Mouse (Mus musculus) megakaryocyte, embryonic 14.5 days (primary cell): ENCODE results near the gene Mroh3. TPM values are rescaled to one million over a fixed set of nuclear protein-coding genes. Genes with fewer than 3 reads are reported as not detected.

Source experiments
- H3K27me3 ChIP-seq: replicated peaks from 2 replicates; pipeline ENCODE3; 2012; ENCODE audit warnings: inconsistent platforms
- H3K36me3 ChIP-seq: replicated peaks from 2 replicates; pipeline ENCODE3; 2012; ENCODE audit warnings: low read length, inconsistent platforms, mixed read lengths
- H3K4me1 ChIP-seq: 2 replicates; pipeline ENCODE4 v1.6.1; 2012; ENCODE audit warnings: inconsistent platforms
- H3K4me3 ChIP-seq: replicated peaks from 2 replicates; pipeline ENCODE3; 2012; ENCODE audit warnings: moderate library complexity, mild to moderate bottlenecking, inconsistent platforms
- H3K9me3 ChIP-seq: 2 replicates; pipeline ENCODE4 v1.6.1; 2012; ENCODE audit warnings: inconsistent platforms
- FLI1 ChIP-seq: IDR thresholded peaks from 2 replicates; pipeline ENCODE4 v1.6.1; 2012; ENCODE audit warnings: low read length, inconsistent platforms, mixed read lengths
- GATA1 ChIP-seq: IDR thresholded peaks from 3 replicates; pipeline ENCODE4 v1.6.1; 2012; ENCODE audit warnings: mixed read lengths, low read length, inconsistent platforms, borderline replicate concordance
- polyA plus RNA-seq: library from polyadenylated mRNA; stranded (reverse); fragments of >175 nt; gene quantifications from 2 replicates; pipeline ENCODE4 v1.2.3, GENCODE M21; 2012; ENCODE audit warnings: low replicate concordance; ENCODE audit not compliant: insufficient read depth

Mroh3 gene
- polyA plus RNA-seq, 1 experiment, result not detected

DNA sequence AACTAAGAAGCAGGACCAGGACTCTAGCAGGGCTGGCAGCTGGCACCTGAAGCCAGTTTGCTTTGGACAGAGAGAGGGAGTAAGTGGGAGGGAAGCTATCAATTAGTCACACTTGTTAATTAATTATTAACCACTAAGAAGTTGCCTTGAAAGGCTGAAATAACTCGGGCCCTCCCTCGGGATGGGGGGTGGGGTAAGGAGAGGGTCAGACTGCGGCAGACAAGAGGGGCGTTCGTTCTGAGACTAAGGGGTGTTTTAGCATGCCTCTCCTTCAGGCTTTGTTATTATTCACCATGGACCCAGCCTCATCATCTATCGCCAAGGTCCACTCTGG lies 16.4 kb upstream of the Mroh3 start:
- Histone ChIP-seq H3K9me3 (no peaks in the 10 kb centered on the region), H3K4me3 (no peak overlapping the region), H3K4me1 (peaks cover 15% of the 10 kb centered on the region), H3K36me3 (no peaks in the 10 kb centered on the region), H3K27me3 (peaks cover 99% of the 10 kb centered on the region)
- TF ChIP-seq FLI1 (no peak), GATA1 (no peak)

- peaks cover 99% of the 10 kb centered on the region for H3K27me3 ChIP-seq
Observed at GRCm38 (mm10) chr1:136228328-136229039, 15.9 kb upstream of the Mroh3 start.

DNA sequence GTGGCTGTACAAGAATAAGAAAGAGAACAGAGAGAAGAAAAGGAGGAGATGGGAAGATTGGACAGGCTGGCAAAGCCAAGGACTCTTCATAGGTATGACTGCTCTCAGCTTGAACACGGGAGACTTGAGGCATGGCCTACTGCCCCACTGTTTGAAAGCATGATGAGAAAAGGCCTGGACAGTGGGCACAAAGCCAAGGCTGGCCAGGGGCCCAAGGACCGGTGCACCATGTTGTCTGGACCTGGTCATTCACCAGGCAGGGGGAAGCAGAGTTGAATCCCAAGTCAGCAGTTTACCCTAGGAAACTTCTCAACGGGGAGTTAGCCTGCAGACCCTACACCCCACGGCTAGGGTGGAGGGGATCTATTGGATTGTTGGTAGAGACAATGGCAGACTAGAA lies 15.2 kb upstream of the Mroh3 start:
- TF ChIP-seq GATA1 (no peak), FLI1 (no peak)

More at GRCm38 (mm10) chr1:136228328-136229039, 15.9 kb upstream of the Mroh3 start:
- Histone ChIP-seq H3K36me3 (no peaks in the 10 kb centered on the region), H3K4me1 (peaks cover 10% of the 10 kb centered on the region), H3K9me3 (no peaks in the 10 kb centered on the region), H3K4me3 (no peak overlapping the region)
- TF ChIP-seq FLI1 (no peak), GATA1 (no peak)

DNA sequence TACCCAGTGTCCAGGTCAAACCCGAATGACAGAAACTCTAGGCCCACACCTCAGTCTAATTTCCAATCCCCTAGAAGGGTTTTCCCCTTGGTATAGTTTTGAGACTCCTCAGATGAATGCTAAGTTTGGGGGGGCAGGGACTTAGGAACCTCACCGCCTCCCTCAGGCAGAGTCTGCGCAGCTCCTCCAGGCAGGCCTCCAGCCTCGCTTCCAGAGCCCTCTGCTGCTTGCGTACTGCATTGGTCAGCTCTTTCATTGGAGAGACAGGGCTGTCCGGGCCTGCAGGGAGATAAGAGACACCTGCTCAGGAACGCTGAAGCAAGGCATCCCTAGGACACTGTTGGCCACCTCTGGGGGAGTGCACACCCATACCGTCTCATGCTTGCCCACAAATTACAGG lies 14.0 kb upstream of the Mroh3 start:
- H3K36me3 ChIP-seq, result no peaks in the 10 kb centered on the region
- H3K4me1 ChIP-seq, result peaks cover 10% of the 10 kb centered on the region
- H3K27me3 ChIP-seq, result peaks cover 96% of the 10 kb centered on the region
- no peak for TF ChIP-seq FLI1
- no peak for TF ChIP-seq GATA1
- no peak overlapping the region for H3K4me3 ChIP-seq
- no peaks in the 10 kb centered on the region for H3K9me3 ChIP-seq

More for the DNA sequence above, 15.2 kb upstream of the Mroh3 start:
- Histone ChIP-seq H3K4me3 (no peak overlapping the region), H3K9me3 (no peaks in the 10 kb centered on the region), H3K27me3 (peaks cover 97% of the 10 kb centered on the region), H3K36me3 (no peaks in the 10 kb centered on the region), H3K4me1 (peaks cover 10% of the 10 kb centered on the region)

DNA sequence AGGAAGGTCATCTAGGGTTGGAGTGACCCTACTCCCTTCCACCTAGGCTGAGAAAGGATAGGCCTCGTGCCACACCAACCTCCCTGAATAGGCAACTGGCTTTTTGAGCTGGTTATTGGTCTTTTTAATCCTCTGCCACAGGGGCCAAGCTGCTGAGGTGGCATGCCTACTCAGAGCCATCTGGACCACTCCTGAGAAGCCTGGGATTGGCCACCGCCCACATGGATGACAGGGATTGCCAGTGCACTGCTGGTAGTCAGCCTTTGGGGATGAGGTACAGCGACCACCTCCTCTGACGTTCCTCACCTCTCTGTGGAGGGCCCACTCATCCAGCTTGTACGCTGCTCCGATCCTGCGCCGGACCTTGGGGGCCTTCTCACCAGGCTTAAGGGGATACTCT lies 13.2 kb upstream of the Mroh3 start:
- Histone ChIP-seq H3K4me3 (no peak overlapping the region), H3K9me3 (no peaks in the 10 kb centered on the region)

DNA sequence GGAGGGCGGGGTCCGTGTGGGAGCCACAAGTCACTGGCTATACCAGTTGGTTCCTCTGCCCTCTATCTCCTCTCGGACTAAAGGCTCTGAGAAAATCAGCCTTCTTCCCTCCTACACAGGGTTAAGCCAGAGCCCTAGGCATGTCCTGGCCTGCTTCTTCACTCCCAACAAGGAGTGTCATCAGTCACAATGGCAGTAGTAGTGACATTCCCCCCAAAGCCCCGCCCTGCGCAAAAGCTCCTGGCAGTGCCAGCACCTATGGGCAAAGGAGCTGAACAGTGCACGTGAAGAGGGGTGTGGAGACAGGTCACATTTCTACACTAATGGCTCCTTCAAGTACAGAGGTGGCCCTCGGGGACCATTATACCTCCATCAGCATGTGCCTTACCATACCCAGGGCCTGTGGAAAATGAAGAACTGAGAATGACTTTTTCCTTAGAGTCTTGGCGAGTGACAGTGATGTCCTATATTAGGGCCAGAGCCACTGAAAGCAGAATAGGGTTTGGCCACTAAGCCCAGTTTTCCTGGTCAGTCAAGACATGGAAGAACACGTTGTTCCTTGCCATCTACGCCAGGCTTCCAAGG lies 11.2 kb upstream of the Mroh3 start:
- H3K4me1 ChIP-seq, result peaks cover 8% of the 10 kb centered on the region
- no peak overlapping the region for H3K4me3 ChIP-seq
- H3K27me3 ChIP-seq, result peaks cover 93% of the 10 kb centered on the region
- H3K36me3 ChIP-seq, result no peaks in the 10 kb centered on the region
- no peak for TF ChIP-seq GATA1
- TF ChIP-seq FLI1, result no peak
- no peaks in the 10 kb centered on the region for H3K9me3 ChIP-seq

More for the DNA sequence above, 13.2 kb upstream of the Mroh3 start:
- H3K4me1 ChIP-seq, result peaks cover 10% of the 10 kb centered on the region
- H3K36me3 ChIP-seq, result no peaks in the 10 kb centered on the region
- TF ChIP-seq FLI1 (no peak), GATA1 (no peak)
- H3K27me3 ChIP-seq, result peaks cover 96% of the 10 kb centered on the region

GRCm38 (mm10) chr1:136222386-136222785 lies 9.8 kb upstream of the Mroh3 start:
- Histone ChIP-seq H3K27me3 (peaks cover 88% of the 10 kb centered on the region), H3K4me3 (no peak overlapping the region), H3K9me3 (no peaks in the 10 kb centered on the region), H3K36me3 (no peaks in the 10 kb centered on the region), H3K4me1 (0 out of 2 replicates have a peak, but pooled peaks cover 3% of the 10 kb centered on the region)
- TF ChIP-seq GATA1, result no peak
- no peak for TF ChIP-seq FLI1

DNA sequence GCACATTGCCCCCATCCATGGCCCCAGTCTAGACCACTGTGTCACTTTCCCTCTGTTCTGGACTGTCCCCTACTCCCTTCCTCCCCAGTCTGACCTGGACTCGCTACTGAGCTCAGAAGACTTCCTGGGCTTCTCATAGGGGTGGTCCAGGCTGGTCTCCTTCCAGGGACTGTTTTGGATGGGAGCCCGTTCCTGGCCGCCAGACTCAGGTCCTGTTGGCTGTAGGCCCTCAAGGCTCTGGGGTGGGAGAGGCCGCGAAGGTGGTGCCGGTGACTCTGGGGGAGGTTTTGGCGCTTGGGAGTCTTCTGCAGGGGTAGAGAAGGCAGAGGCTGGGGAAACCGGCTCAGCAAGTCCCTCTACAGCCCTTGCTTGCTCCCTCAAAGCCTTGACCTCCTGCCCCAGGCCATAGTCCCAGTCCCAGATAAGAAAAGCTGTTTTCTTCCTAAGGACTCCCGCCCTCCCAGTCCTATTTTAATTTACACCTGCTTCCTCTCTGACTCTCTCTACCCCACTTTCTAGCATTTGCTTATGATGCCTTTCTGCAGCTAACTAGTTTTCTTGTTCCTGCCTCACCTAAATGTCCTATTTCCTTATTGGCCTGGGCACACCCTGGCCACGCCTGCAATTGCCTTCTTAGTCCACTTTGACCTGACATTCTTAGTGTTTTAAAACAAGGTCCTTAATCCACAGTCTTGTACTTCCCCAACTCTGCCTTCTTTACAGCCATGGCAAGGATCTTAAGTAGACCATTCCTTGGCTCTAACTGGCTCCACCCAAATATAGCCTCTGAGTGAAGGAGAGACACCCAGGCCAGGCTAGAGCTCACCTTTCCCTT lies 7.6 kb upstream of the Mroh3 start:
- Histone ChIP-seq H3K4me1 (0 out of 2 replicates have a peak, but pooled peaks cover 3% of the 10 kb centered on the region), H3K27me3 (peaks cover 75% of the 10 kb centered on the region), H3K9me3 (no peaks in the 10 kb centered on the region), H3K36me3 (no peaks in the 10 kb centered on the region), H3K4me3 (no peak overlapping the region)
- TF ChIP-seq FLI1 (no peak), GATA1 (no peak)

GRCm38 (mm10) chr1:136214304-136214703 lies 1.7 kb upstream of the Mroh3 start:
- no peak for TF ChIP-seq GATA1
- TF ChIP-seq FLI1, result no peak
- H3K36me3 ChIP-seq, result no peaks in the 10 kb centered on the region
- 0 out of 2 replicates have a peak, but pooled peaks cover 3% of the 10 kb centered on the region for H3K4me1 ChIP-seq

More at GRCm38 (mm10) chr1:136214304-136214703, 1.7 kb upstream of the Mroh3 start:
- H3K4me3 ChIP-seq, result no peak overlapping the region
- peaks cover 44% of the 10 kb centered on the region for H3K27me3 ChIP-seq
- no peaks in the 10 kb centered on the region for H3K9me3 ChIP-seq
